Mouse (Mus musculus): ENCODE results near the gene Gm7075. TPM values are rescaled to one million over a fixed set of nuclear protein-coding genes. Genes with fewer than 3 reads are reported as not detected.

Gm7075 gene
- not detected for polyA plus RNA-seq (2014; fragmentation: Illumina TruSeq; extraction: RNeasy Lipid Tissue Mini Kit (QIAGEN cat#74804); ENCODE audit: low replicate concordance)

GRCm38 (mm10) chr10:63421739-63422735 is at the start of gene Gm7075:
Gene Gm7075 (minus strand): TSS chr10:63421789.

GRCm38 (mm10) chr10:63429785-63430305 is 8.3 kb upstream of the Gm7075 start, which contains the start of gene Ctnna3:
Gene Ctnna3 (plus strand): TSS chr10:63430098.

GRCm38 (mm10) chr10:63382372-63383279 is 39.0 kb downstream of the Gm7075 start, which contains the start of gene Dnajc12:
Gene Dnajc12 (plus strand): TSS chr10:63382443.

GRCm38 (mm10) chr10:63381498-63382280 is 39.9 kb downstream of the Gm7075 start, which contains the start of gene Sirt1:
Gene Sirt1 (minus strand): TSS chr10:63381704.

Other genes with a start within 250 kb of the Gm7075 start
- not detected for gene Mypn, start 217.8 kb downstream of the Gm7075 start, polyA plus RNA-seq (2014; fragmentation: Illumina TruSeq; extraction: RNeasy Lipid Tissue Mini Kit (QIAGEN cat#74804); ENCODE audit: low replicate concordance)
- gene Herc4, start 178.0 kb downstream of the Gm7075 start, polyA plus RNA-seq (2014; fragmentation: Illumina TruSeq; extraction: RNeasy Lipid Tissue Mini Kit (QIAGEN cat#74804); ENCODE audit: low replicate concordance): 232 TPM
- gene Sirt1, start 40.1 kb downstream of the Gm7075 start, polyA plus RNA-seq (2014; fragmentation: Illumina TruSeq; extraction: RNeasy Lipid Tissue Mini Kit (QIAGEN cat#74804); ENCODE audit: low replicate concordance): 79.0 TPM
- 2.0 TPM for gene Dnajc12, start 39.3 kb downstream of the Gm7075 start, polyA plus RNA-seq (2014; fragmentation: Illumina TruSeq; extraction: RNeasy Lipid Tissue Mini Kit (QIAGEN cat#74804); ENCODE audit: low replicate concordance)
- 0.74 TPM for gene Ctnna3, start 8.3 kb upstream of the Gm7075 start, polyA plus RNA-seq (2014; fragmentation: Illumina TruSeq; extraction: RNeasy Lipid Tissue Mini Kit (QIAGEN cat#74804); ENCODE audit: low replicate concordance)

Measured in small intestine, adult 10 weeks (tissue).